Mouse (Mus musculus): ENCODE data around the gene Krt71.

GRCm38 (mm10) chr15:101737786-101738185 lies 5.1 kb downstream of the Krt71 start:
- TF ChIP-seq EP300 (IDR thresholded peaks at IDR 0.05; ENCODE audit: insufficient read depth, low read depth, low read length): no peak
- TF ChIP-seq CTCF (IDR thresholded peaks at IDR 0.05): no peak

Measured in heart, adult 2 months (tissue).